Mouse (Mus musculus) heart, adult 2 months (tissue): ENCODE measurements around the gene Cog7. TPM values are rescaled to one million over a fixed set of nuclear protein-coding genes. Genes with fewer than 3 reads are reported as not detected.

Source experiments
- DNase-seq, 2 experiments: peaks; one replicate each; pipeline ENCODE4 v3.0.0; 2021
- H3K27ac ChIP-seq: fragments of 200-600 bp; 2 replicates; pipeline ENCODE4 v1.8.1; 2022
- H3K27me3 ChIP-seq: fragments of 200-500 bp; 2 replicates; pipeline ENCODE4 v1.6.1; 2012; ENCODE audit warnings: mild to moderate bottlenecking, low read length, inconsistent platforms, mixed read lengths; ENCODE audit not compliant: control insufficient read depth, insufficient read depth
- H3K36me3 ChIP-seq: fragments of 200-500 bp; 2 replicates; pipeline ENCODE4 v1.6.1; 2012; ENCODE audit warnings: low read length, inconsistent platforms; ENCODE audit not compliant: control insufficient read depth, insufficient read depth
- H3K4me1 ChIP-seq: fragments of 200-500 bp; 2 replicates; pipeline ENCODE4 v1.6.1; 2011; ENCODE audit warnings: low read length; ENCODE audit not compliant: control insufficient read depth, insufficient read depth
- H3K4me3 ChIP-seq: fragments of 200-600 bp; 2 replicates; pipeline ENCODE4 v1.8.1; 2022
- H3K79me2 ChIP-seq: fragments of 200-500 bp; replicated peaks from 2 replicates; pipeline ENCODE4 v1.6.1; 2012; ENCODE audit warnings: mild to moderate bottlenecking, inconsistent platforms, low read length, moderate library complexity, mixed read lengths; ENCODE audit not compliant: control insufficient read depth, insufficient read depth
- H3K9ac ChIP-seq: fragments of 200-500 bp; 2 replicates; pipeline ENCODE4 v1.6.1; 2012; ENCODE audit warnings: low read depth, mild to moderate bottlenecking, control low read depth, inconsistent platforms, low read length, mixed read lengths
- CTCF ChIP-seq: fragments of 200-600 bp; IDR thresholded peaks from 2 replicates; pipeline ENCODE4 v1.8.1; 2022; ENCODE audit warnings: antibody characterized with exemption, mild to moderate bottlenecking, moderate library complexity
- EP300 ChIP-seq: fragments of 200-500 bp; IDR thresholded peaks from 2 replicates; pipeline ENCODE4 v1.6.1; 2011; ENCODE audit warnings: low read depth, low read length, control low read depth; ENCODE audit not compliant: insufficient read depth
- POLR2A ChIP-seq: fragments of 200-500 bp; IDR thresholded peaks from 2 replicates; pipeline ENCODE4 v1.6.1; 2011; ENCODE audit warnings: mild to moderate bottlenecking, low read depth, low read length, control low read depth; ENCODE audit not compliant: insufficient read depth
- WGBS: fragments of 180-500 bp; shearing (Covaris S2); methylation state at CpG from one replicate; pipeline ENCODE4 v1.1.7; 2018; 5-methylcytosine and 5-hydroxymethylcytosine counted together
- intact Hi-C: fragments of 180-260 bp; cut with DNase I; formaldehyde crosslinking; loops from one replicate; pipeline ENCODE4 v1.15.1; 2025
- polyA plus RNA-seq: library from polyadenylated mRNA; depleted of rRNA; stranded (reverse); fragments of >200 nt; gene quantifications from 2 replicates; pipeline ENCODE4 v1.2.3, GENCODE M21; 2012; rRNA removed
- total RNA-seq, 2 experiments: library from RNA; stranded (reverse); gene quantifications; 2 replicates each; pipeline ENCODE4 v1.2.3; 2021

The Cog7 gene
- total and polyA plus RNA-seq, 3 experiments = 16.7 to 19.5 (median 17.0) TPM

DNA sequence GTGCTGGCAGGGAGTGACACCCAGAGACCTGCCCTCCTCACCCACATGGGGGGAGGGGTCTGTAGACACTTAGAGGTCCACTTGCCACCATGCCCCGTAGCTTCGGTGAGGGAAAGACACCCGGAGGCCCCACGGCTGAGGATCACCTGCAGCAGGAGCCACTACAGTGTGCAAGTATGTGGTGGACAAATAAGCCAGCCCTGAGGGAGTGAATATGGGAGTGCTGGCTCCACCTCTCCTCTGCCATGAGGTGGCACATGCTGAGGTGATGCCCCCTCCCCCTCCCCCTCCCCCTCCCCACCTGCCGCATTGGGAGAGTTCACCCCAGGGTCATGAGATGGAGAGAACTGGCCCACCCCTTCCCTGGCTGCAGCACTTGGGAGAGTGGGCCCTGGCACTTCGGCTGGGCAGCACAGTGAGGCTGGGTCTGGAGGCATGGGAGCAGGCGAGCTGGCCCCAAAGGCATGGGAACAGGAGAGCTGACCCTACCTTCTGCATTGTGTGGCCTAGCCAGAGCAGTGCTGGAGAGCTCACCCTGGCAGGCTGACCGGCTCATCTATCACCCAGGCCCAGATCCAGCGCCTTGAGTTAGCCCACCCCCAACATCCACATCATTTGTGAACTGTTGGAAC is 132.9 kb downstream of the Cog7 start:
- Histone ChIP-seq H3K4me3 (no peak overlapping the region), H3K36me3 (no peaks in the 10 kb centered on the region), H3K27me3 (no peaks in the 10 kb centered on the region), H3K79me2 (no peaks in the 10 kb centered on the region), H3K4me1 (no peaks in the 10 kb centered on the region), H3K9ac (no peak overlapping the region), H3K27ac (no peak overlapping the region)
- TF ChIP-seq POLR2A (no peak), EP300 (no peak), CTCF (no peak)
- intact Hi-C loops = no loop called here
- 83% methylated on average over 8 of the region's 9 CpGs for WGBS
- DNase-seq = no peak

DNA sequence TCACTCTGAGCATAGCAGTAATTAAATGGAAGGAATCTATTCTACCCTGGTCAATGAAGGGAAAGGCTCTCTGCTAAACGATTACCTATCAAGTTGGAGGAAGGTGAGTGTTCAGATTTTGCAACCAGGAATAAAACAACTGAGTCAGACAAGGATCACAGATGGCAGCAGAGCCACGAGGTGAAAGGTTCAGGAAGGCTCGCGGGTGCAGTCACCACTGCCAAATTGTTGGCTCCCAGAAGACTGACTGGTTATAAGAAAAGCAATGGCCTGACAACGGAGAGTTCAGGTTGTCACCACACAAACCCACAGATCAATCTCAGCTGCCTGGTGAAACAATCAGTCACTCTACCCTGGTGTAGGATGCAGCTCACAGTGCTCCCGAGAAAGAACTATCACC is 135.5 kb downstream of the Cog7 start:
- no peak overlapping the region for H3K4me3 ChIP-seq
- intact Hi-C loops = no loop called here
- no peaks in the 10 kb centered on the region for H3K27me3 ChIP-seq
- no peak overlapping the region for H3K27ac ChIP-seq
- H3K36me3 ChIP-seq = no peaks in the 10 kb centered on the region
- no peak for DNase-seq
- no peaks in the 10 kb centered on the region for H3K79me2 ChIP-seq
- WGBS = 69% methylated on average over 6 of the region's 6 CpGs
- no peak overlapping the region for H3K9ac ChIP-seq
- TF ChIP-seq CTCF (no peak), POLR2A (no peak), EP300 (no peak)
- H3K4me1 ChIP-seq = no peaks in the 10 kb centered on the region

DNA sequence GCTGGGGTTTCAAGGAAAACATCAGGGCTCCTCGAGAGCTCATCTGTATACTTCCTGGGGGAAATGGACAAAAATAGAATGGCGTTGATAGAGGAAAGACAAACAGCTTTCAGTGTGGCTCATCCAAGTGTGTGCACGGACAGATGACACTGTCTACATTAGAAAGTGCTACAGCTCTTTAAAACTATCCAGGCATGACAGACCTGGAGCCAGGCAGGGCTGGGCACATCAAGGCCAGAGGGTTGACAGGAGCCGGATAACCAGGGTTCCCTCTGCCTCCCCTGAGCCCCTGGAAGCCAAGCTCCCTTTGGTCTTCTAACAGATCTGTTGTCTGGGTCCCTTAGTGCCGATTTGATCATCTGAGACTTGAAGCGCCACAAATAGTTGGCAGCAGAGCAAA is 139.3 kb downstream of the Cog7 start:
- Histone ChIP-seq H3K36me3 (no peaks in the 10 kb centered on the region), H3K4me1 (peaks cover 1% of the 10 kb centered on the region; the same call in 1 of the 2 replicates), H3K9ac (no peak overlapping the region), H3K27ac (no peak overlapping the region), H3K79me2 (no peaks in the 10 kb centered on the region), H3K27me3 (no peaks in the 10 kb centered on the region), H3K4me3 (no peak overlapping the region)
- intact Hi-C loops = loop anchor here (5.0 kb wide), 1 partner anchor 130 kb away; no protein-coding TSS in a partner anchor
- 25% methylated on average over 6 of the region's 6 CpGs for WGBS
- DNase-seq = no peak
- TF ChIP-seq CTCF (no peak), POLR2A (no peak), EP300 (no peak)

DNA sequence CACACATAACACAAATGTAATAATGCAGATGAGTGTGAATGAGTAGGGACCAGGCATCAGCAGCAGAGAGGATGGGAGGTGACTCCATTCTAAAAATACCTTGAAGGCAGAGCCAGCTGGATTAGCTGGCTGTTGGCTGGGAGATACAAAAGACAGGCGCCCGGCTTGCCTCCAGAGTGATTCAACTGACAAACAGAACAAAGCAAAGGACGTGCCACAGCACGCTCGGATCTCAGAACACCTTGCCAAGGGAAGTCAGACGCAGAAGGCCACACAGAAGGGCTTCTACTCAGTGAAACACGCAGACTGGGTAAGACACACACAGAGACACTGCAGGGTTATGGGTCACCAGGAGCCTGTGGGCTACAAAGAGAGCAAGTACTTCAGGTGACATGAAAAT is 140.7 kb downstream of the Cog7 start:
- DNase-seq = peak; percentile 26 to 69
- Histone ChIP-seq H3K27me3 (no peaks in the 10 kb centered on the region), H3K36me3 (no peaks in the 10 kb centered on the region), H3K27ac (peak overlapping the region; percentile 67), H3K9ac (no peak overlapping the region), H3K4me3 (no peak overlapping the region), H3K79me2 (no peaks in the 10 kb centered on the region), H3K4me1 (peaks cover 1% of the 10 kb centered on the region; the same call in 1 of the 2 replicates)
- TF ChIP-seq CTCF = no peak
- no peak for TF ChIP-seq POLR2A
- TF ChIP-seq EP300 = no peak
- intact Hi-C loops = loop anchor here (1.0 to 5.0 kb wide), 2 partner anchors 107 to 131 kb away; partner anchors contain the start of gene Scnn1g
- WGBS = 48% methylated on average over 7 of the region's 7 CpGs

DNA sequence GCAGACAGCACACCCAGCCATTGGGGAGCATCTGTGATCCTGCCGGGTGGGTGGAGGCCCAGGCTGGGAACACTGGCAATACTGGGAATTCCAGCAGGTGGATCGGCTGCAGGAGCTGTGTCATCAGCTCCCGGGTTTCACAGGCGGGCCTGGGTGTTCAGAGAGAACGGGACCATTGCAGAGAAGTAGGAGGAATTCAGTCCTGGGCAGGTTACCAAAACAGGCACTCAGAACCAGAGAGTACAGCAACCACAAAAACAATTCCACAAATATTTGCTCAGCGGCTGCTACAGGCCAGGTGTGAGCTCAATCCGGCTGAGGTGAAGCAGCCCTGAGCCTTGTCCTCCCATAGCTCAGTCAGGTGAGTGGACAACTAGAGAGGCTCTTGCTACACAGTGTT is 144.7 kb downstream of the Cog7 start:
- 85% methylated on average over 7 of the region's 7 CpGs for WGBS
- Histone ChIP-seq H3K9ac (no peak overlapping the region), H3K36me3 (no peaks in the 10 kb centered on the region), H3K79me2 (no peaks in the 10 kb centered on the region), H3K4me3 (no peak overlapping the region), H3K27ac (no peak overlapping the region), H3K4me1 (peaks cover 1% of the 10 kb centered on the region; the same call in 1 of the 2 replicates), H3K27me3 (no peaks in the 10 kb centered on the region)
- intact Hi-C loops = no loop called here
- no peak for DNase-seq
- no peak for TF ChIP-seq POLR2A
- no peak for TF ChIP-seq CTCF
- TF ChIP-seq EP300 = no peak

DNA sequence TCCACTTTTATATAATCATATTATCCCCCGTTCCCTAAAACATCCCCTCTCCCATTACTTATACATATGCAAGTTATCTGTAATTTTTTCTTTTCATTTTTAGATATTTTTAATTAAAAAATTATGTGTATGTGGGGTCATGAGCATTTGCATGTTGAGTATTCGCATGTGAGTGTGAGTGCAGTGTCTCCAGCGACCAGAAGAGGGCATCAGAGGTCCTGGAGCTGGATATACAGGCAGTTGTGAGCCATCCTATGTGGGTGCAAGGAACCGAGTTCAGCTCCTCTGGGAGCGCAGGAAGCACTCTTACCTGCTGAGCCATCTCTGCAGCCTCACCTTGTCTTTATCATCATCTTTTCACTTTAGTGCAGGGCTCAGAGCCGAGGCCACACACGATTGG is 146.1 kb downstream of the Cog7 start:
- no peak for DNase-seq
- WGBS = 81% methylated on average over 7 of the region's 7 CpGs
- Histone ChIP-seq H3K79me2 (no peaks in the 10 kb centered on the region), H3K9ac (no peak overlapping the region), H3K36me3 (no peaks in the 10 kb centered on the region), H3K4me3 (no peak overlapping the region), H3K27me3 (no peaks in the 10 kb centered on the region), H3K4me1 (no peaks in the 10 kb centered on the region), H3K27ac (no peak overlapping the region)
- TF ChIP-seq EP300 (no peak), CTCF (peak; percentile 23), POLR2A (no peak)
- intact Hi-C loops = no loop called here

Other genes starting within 250 kb of the Cog7 start
- not detected for gene Scnn1g, start 247.2 kb downstream of the Cog7 start, total RNA-seq
- 0.41 TPM in 1 of 2 replicates, not detected in the other for gene Scnn1g, start 247.2 kb downstream of the Cog7 start, polyA plus RNA-seq
- not detected for gene Scnn1b, start 116.7 kb downstream of the Cog7 start, total RNA-seq
- gene Scnn1b, start 116.7 kb downstream of the Cog7 start, polyA plus RNA-seq = 0.47 TPM in 1 of 2 replicates, not detected in the other
- gene Gga2, start 39.5 kb upstream of the Cog7 start, total RNA-seq = 10 to 100 TPM; 25.3 to 28.5 TPM
- gene Gga2, start 39.5 kb upstream of the Cog7 start, polyA plus RNA-seq = 25.7 and 30.1 TPM in 2 replicates
- gene Ubfd1, start 85.5 kb upstream of the Cog7 start, total RNA-seq = 10 to 100 TPM; 30.4 to 37.2 TPM
- gene Ubfd1, start 85.5 kb upstream of the Cog7 start, polyA plus RNA-seq = 17.8 and 27.6 TPM in 2 replicates
- gene Ears2, start 85.6 kb upstream of the Cog7 start, total RNA-seq = 10 to 100 TPM; 11.8 to 12.9 TPM
- gene Ears2, start 85.6 kb upstream of the Cog7 start, polyA plus RNA-seq = 10.6 and 11.8 TPM in 2 replicates
- gene Ndufab1, start 120.2 kb upstream of the Cog7 start, total RNA-seq = 1,000 to 10,000 TPM; 1,546 to 1,742 TPM
- 502 and 847 TPM in 2 replicates for gene Ndufab1, start 120.2 kb upstream of the Cog7 start, polyA plus RNA-seq
- under 1 TPM; 0.55 to 0.63 TPM for gene Palb2, start 151.3 kb upstream of the Cog7 start, total RNA-seq
- gene Palb2, start 151.3 kb upstream of the Cog7 start, polyA plus RNA-seq = 0.74 and 0.94 TPM in 2 replicates
- 10 to 100 TPM; 25.3 to 26.1 TPM for gene Dctn5, start 151.3 kb upstream of the Cog7 start, total RNA-seq
- 40.5 and 55.8 TPM in 2 replicates for gene Dctn5, start 151.3 kb upstream of the Cog7 start, polyA plus RNA-seq
- under 1 TPM; 0.50 to 0.59 TPM for gene Plk1, start 177.7 kb upstream of the Cog7 start, total RNA-seq
- 0.68 and 0.85 TPM in 2 replicates for gene Plk1, start 177.7 kb upstream of the Cog7 start, polyA plus RNA-seq
- not detected for gene Ern2, start 204.5 kb upstream of the Cog7 start, total RNA-seq
- 0.53 TPM in 1 of 2 replicates, not detected in the other for gene Ern2, start 204.5 kb upstream of the Cog7 start, polyA plus RNA-seq
- 1 to 10 TPM; 2.9 to 3.7 TPM for gene Chp2, start 237.8 kb upstream of the Cog7 start, total RNA-seq
- 2.5 and 3.7 TPM in 2 replicates for gene Chp2, start 237.8 kb upstream of the Cog7 start, polyA plus RNA-seq